Mouse (Mus musculus) ES-E14 (cell line): ENCODE measurements around the gene Ntsr2.

ENCODE experiments used
- CHD2 ChIP-seq: IDR thresholded peaks from 2 replicates; pipeline ENCODE4 v1.6.1; 2014; ENCODE audit warnings: mild to moderate bottlenecking, low read depth, low read length, inconsistent platforms
- HCFC1 ChIP-seq: IDR thresholded peaks from 2 replicates; pipeline ENCODE4 v1.6.1; 2012; ENCODE audit warnings: low read length, inconsistent platforms, borderline replicate concordance; ENCODE audit not compliant: insufficient read depth
- MAFK ChIP-seq: IDR thresholded peaks from 2 replicates; pipeline ENCODE4 v1.6.1; 2014; ENCODE audit warnings: mild to moderate bottlenecking, low read depth, low read length, inconsistent platforms; ENCODE audit not compliant: insufficient read depth
- ZC3H11A ChIP-seq: IDR thresholded peaks from 2 replicates; pipeline ENCODE4 v1.6.1; 2012; ENCODE audit warnings: low read depth, mild to moderate bottlenecking, inconsistent platforms, low read length, borderline replicate concordance
- ZNF384 ChIP-seq: IDR thresholded peaks from 2 replicates; pipeline ENCODE4 v1.6.1; 2012; ENCODE audit warnings: low read depth, low read length, inconsistent platforms

- TF ChIP-seq HCFC1: no peak
- TF ChIP-seq MAFK: no peak
- no peak for TF ChIP-seq ZNF384
- TF ChIP-seq CHD2: no peak
- TF ChIP-seq ZC3H11A: no peak
These were observed 6.3 kb upstream of the Ntsr2 start for GRCm38 (mm10) chr12:16646780-16647409.
